Mouse (Mus musculus) ovary, adult 18-20 months (tissue): Measurements from ENCODE around the gene Prepl.

Experiments
- DNase-seq: peaks from one replicate; pipeline ENCODE4 v3.0.0; 2022; ENCODE audit warnings: low spot score, mixed read lengths

The Prepl gene

GRCm38 (mm10) chr17:85090120-85091099 lies at the start of gene Prepl, which contains the start of gene Camkmt:
TSS of gene Prepl (minus strand) at chr17:85090241.
TSS of gene Camkmt (plus strand) at chr17:85090552.
- peak; percentile 95 for DNase-seq

- DNase-seq: no peak
These were observed 48.4 kb upstream of the Prepl start for GRCm38 (mm10) chr17:85138393-85138792.

- no peak for DNase-seq
These were observed 26.6 kb upstream of the Prepl start for GRCm38 (mm10) chr17:85116643-85117042.

GRCm38 (mm10) chr17:85113441-85113840 lies 23.4 kb upstream of the Prepl start:
- no peak for DNase-seq

GRCm38 (mm10) chr17:85110640-85111039 lies 20.6 kb upstream of the Prepl start:
- no peak for DNase-seq

GRCm38 (mm10) chr17:85103310-85103709 lies 13.3 kb upstream of the Prepl start:
- DNase-seq: no peak

- no peak for DNase-seq
These were observed 11.7 kb upstream of the Prepl start for GRCm38 (mm10) chr17:85101751-85102150.

GRCm38 (mm10) chr17:85100232-85100631 lies 10.2 kb upstream of the Prepl start:
- DNase-seq: no peak

- no peak for DNase-seq
These were observed 8.8 kb upstream of the Prepl start for GRCm38 (mm10) chr17:85098677-85099323.

GRCm38 (mm10) chr17:85096396-85096795 lies 6.4 kb upstream of the Prepl start:
- DNase-seq: no peak

GRCm38 (mm10) chr17:85091762-85092161 lies 1.7 kb upstream of the Prepl start:
- DNase-seq: no peak

- no peak for DNase-seq
These were observed 420 bp downstream of the Prepl start for GRCm38 (mm10) chr17:85089621-85090020.

GRCm38 (mm10) chr17:85089011-85089410 lies 1.0 kb downstream of the Prepl start:
- no peak for DNase-seq

GRCm38 (mm10) chr17:85088401-85088800 lies 1.6 kb downstream of the Prepl start:
- DNase-seq: no peak

- DNase-seq: no peak
These were observed 2.5 kb downstream of the Prepl start for GRCm38 (mm10) chr17:85087591-85087990.

- DNase-seq: no peak
These were observed 3.5 kb downstream of the Prepl start for GRCm38 (mm10) chr17:85086501-85086900.

- DNase-seq: no peak
These were observed 4.7 kb downstream of the Prepl start for GRCm38 (mm10) chr17:85085335-85085734.

GRCm38 (mm10) chr17:85080781-85081180 lies 9.3 kb downstream of the Prepl start:
- no peak for DNase-seq

- no peak for DNase-seq
These were observed 10.8 kb downstream of the Prepl start for GRCm38 (mm10) chr17:85079276-85079675.

GRCm38 (mm10) chr17:85074083-85074482 lies 16.0 kb downstream of the Prepl start:
- no peak for DNase-seq

GRCm38 (mm10) chr17:85073214-85073613 lies 16.8 kb downstream of the Prepl start:
- no peak for DNase-seq

- no peak for DNase-seq
These were observed 17.7 kb downstream of the Prepl start for GRCm38 (mm10) chr17:85072383-85072782.
